Mouse (Mus musculus): ENCODE data around the gene Snx6.
"Not testable (repeated sequence)": the region's sequence is repeated elsewhere in the genome, so short reads cannot be mapped to it uniquely, and the experiment has no call there.

The Snx6 gene

DNA sequence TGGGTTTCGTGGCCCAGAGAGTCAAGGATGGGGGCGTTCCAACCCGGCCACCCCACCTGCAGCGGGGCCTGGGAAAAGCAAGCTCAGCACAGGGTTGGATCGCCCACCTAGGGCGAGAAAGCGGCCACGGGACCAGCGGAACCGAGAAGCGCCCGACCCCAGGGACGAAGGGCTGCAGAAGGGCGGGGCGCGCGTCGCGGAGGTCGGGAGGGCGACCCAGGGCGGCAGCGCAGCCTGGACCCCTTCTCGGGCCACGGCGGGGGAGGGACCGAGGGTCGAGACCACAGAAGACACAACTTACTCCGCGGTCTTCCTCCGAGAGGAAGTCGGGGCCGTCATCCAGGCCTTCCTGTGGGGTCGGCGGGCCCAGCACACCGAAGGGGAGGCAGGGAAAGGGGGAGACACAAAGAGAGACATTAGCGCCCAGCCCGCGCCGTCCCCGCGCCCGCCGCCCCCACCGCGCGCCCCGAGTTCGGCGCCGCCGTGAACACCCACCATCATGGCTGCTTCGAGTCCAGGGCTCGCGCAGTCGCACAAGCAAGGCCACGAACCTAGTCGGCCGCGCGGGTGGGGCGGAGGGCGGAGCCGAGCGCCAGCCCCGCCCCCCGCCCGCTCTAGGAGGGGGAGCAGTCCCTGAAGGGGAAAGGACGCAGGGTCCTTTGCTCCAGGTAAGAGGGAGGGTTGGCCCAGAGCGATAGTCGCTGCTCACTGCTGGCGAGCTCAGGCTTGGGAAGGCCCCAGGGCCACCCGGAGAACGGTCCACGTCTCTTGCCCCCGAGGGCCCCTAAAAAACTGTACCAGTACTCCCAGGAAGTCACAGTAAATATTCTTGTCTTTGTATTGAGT lies at the start of gene Snx6:
Gene Snx6 (minus strand): TSS at position 551 of the 846 bp plus-strand sequence.
- peak; percentile 74 for DNase-seq

DNA sequence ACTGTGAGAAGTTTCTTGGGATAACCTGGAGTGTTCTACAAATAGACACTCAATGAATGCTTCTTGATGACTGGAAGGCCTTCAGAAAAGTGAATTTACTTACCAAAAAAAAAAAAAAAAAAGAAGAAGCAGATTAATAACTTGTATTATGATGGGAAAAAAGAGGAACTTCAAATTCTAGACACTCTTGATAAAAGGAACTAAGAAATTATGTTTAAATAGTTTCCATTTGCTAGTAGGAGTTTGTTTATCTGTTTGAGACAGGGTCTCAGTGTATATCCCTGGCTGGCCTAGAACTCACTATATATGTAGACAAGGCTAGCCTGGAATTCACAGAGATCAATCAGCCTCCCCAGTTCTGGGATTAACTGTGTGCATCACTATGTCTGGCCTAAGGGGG lies 48.9 kb upstream of the Snx6 start:
- no peak for DNase-seq

DNA sequence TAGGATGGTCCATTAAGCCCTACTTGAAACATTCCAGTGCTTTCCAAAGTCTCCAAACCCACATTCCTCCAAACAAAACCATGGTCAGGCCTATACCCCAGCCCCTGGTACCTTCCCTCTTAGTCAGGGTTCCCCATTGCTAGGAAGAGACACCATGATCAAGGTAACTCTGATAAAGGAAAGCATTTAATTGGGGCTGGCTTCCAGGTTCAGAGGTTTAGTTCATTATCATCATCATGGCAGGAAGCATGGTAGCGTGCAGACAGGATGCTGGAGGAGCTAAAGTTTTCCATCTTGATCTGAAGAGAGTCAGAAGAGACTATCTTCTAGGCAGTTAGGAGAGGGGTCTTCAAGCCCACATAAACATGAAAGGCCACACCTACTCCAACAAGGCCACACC lies 46.1 kb upstream of the Snx6 start:
- no peak for DNase-seq

DNA sequence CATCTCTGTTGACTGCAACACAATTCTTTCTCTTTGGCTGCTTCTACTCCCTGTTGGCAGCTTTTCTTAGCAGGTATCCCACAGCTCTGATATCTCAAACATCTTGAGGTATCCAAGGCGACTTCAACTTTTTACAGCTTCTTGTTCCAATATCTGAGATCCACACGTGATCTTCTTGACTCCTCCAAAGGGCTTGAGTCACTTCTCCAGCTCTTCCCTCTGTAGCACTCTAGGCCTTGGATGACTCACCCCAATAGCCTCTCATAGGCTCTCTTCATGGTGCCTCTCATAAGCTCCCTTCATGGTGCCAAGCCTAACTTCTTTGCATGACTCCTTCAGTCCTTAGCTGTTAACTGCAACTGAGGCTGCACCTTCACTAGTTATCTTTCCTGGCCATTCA lies 44.3 kb upstream of the Snx6 start:
- no peak for DNase-seq

DNA sequence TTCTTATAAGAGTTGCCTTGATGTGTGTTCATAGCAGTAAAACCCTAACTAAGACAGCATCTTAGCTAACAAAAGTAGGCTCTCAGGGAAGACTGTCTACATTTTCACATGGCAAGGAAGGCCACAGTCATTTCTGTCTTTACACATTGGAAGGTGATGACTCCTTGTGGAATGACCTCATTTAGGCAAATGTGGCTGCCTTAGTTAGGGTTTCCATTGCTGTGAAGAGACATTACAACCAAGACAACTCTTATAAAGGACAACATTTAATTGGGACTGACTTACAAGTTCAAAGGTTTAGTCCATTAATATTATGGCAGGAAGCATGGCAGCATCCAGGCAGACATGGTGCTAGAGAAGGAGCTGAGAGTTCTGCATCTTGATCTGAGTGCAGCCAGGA lies 43.4 kb upstream of the Snx6 start:
- DNase-seq, result no peak

DNA sequence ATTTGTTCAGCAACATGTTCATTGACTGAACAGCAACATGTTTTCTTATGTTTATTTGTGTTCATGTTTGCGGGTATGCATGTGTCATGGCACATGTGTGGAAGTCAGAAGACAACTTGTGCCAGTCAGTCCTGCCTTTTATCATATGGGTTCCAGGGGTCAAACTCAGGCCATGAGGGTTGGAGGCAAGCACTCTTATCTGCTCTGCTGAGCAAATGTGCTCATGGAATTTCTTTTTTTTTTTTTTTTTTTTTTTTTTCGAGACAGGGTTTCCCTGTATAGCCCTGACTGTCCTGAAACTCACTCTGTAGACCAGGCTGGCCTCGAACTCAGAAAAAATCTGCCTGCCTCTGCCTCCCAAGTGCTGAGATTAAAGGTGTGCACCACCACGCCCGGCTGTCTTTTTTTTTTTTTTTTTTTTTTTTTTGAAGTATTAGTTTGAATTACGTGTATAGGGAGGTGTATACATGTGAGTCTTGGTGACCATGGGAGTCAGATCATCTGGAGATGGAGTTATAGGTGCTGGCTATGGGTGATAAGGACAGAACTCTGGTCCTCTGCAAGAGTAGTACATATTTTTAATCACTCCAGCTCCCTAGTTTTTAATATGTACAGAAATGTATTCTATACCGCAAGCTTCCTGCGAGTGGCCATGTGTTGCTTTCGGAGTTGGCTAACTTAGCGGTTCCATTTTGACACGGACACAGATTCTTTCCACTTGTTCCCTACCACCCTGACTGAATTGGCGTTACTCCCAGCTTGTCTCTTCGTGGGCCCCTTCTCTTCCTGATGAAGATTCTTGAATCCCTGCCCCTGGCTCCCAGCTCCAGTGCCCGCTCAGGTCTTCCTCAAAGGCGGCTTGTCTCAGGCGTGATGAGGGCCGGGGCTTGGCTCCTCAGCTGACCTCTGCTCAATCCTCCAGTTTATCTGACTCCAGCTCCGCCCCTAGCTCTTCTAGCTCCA lies 40.4 kb upstream of the Snx6 start:
- no peak for DNase-seq

DNA sequence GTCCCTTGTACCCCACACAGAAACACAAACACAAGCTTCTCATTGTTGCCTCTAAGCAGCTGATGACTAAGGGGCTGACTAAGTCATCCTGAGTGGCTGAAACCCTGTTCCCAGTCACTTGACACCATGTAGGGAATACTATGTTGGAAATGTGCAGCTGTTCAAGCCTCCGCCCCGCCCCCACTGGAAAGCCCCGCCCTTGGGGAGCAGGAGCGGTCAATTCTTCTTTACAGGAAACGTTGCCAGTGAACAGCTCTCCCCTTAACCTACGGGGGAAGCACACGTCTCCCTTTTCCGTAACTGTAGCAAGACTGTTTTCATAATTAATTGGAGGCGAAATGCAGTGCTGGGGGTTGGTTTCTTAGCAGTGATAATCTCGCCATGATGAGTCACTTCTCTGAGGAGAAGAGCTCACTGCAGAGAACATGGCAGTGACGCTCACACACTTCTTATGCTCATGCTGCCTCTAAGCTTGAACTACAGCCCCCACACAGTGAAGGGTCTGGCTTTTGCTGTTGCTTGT lies 39.5 kb upstream of the Snx6 start:
- no peak for DNase-seq

DNA sequence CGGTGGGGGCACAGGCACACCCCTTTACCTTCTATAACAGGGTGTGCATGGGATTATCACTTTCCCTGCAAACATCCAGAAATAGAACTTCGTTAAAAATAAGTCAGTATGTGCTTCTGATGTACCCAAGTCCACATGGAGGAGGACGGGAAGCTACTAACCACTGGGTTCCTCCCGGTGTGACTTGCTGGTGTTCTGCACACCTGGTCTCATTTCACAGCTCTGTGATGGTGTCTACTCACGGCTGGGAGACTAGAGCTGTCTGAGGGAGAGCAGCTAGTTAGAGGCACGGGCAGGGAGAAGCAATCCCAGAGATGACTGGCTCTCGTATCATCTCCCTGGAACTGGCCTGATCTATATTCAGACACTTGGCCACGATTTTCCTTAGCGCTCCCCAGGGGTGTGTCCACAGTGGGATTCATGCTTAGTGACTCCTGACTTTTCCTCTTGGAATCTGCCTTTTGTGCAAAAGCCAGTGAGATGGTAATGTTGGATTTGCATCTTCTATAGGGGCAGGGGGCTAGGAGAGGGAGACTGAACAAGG lies 38.4 kb upstream of the Snx6 start:
- DNase-seq, result no peak

DNA sequence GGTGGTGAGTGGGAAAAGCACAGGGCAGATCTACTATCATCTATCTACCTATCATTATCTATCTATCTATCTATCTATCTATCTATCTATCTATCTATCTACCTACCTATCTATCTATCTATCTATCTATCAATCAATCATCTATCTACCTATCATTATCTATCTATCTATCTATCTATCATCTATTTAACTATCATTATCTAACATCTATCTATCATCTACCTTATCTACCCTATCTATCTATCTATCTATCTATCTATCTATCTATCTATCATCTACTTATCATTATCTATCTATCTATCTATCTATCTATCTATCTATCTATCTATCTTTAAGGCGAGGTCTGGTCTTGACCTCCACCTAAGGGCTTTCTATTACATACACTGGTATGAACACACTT lies 36.4 kb upstream of the Snx6 start:
- DNase-seq, result not testable (repeated sequence)

DNA sequence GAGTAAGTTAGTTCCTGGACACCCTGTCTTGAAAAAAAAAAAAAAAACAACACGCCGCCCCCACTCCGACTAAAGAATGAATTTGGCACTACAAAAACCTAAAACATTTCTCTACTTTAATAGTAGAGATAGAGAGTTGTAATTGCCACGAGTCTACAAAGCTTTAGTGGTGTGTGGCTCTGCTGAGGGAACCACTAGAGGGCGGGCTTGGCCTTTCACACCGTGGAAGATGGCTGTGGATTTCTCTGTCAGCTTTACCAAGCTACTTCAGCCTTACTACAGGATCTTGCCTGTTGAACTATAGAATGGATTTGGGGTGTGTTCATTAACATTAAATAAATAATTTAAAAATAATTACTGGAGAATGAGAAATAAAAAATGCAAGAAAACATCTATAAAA lies 35.1 kb upstream of the Snx6 start:
- peak; percentile 80 for DNase-seq

DNA sequence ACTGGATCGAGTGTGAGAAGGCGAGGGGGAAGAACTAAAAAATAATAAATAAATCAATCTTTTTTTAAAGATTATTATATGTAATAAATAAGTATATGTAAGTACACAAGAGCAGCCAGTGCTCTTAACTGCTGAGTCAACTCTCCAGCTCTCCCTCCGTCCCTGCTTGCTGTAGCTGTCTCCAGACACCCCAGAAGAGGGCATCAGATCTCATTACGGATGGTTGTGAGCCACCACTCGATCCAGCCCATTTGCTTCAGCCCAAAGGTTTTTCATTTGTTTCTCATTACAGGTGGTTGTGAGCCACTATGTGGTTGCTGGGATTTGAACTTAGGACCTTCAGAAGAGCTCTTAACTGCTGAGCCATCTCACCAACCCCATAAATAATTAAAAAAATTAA lies 34.4 kb upstream of the Snx6 start:
- DNase-seq, result no peak

DNA sequence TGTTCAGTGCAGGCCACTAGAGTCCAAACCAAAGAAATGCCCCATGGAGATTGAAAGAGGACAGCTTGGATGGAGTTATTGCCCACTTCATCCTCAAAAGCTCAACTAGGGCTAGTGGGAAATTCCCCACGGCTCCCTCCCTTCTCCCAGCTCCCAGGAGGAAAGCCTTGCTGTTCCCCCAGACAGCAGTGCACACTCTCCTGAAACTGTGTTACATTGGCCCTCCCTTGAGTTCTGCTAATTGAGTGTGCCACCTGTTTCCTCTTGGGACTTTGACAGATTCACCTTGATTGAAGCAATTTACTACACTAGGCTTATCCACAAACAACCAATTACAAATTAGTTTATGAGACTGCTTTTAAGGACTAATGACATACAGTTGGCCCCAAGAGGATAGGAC lies 32.5 kb upstream of the Snx6 start:
- no peak for DNase-seq

DNA sequence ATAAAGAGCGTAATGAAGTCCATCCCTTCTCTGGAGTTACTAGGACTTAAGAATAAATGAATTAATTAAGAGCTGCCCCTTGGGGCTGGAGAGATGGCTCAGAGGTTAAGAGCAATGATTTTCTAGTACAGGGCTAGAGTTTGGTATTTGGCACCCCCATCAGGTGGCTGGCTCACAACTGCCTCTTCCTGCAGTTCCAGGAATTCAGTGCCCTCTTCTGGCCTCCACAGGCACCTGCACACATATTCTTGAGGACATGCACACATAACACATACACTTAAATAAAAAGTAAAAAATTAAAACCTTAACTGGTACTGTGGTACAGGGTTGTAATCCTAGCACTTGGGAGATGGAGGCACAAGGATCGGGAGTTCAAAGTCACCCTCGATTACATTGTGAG lies 29.7 kb upstream of the Snx6 start:
- no peak for DNase-seq

DNA sequence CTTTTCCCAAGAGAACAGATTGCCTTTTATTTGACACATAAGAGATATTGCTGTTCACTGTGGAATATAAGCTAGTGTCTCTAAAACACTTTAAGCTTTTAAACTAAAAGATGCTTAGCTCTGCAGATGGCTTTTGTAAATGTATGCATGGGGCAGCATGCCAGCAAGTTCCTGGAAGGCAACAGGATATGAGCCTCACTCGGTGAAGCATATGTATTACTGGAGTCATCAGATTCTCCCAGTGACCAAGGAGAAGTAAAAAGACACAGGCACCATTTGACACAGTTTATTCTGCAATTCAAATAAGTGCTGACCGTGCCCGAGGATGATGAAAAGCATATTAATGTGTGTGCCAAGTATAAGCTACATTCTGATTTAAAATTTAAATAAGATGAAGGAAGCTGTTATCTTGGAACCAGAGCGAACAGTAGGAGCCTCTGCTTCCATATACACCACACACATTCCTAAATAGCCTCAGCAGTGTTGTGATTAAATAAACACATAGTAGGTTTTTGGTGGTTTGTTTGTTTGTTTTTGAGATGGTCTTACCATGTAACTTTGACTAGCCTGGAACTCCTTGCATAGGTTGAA lies 27.4 kb upstream of the Snx6 start:
- no peak for DNase-seq

DNA sequence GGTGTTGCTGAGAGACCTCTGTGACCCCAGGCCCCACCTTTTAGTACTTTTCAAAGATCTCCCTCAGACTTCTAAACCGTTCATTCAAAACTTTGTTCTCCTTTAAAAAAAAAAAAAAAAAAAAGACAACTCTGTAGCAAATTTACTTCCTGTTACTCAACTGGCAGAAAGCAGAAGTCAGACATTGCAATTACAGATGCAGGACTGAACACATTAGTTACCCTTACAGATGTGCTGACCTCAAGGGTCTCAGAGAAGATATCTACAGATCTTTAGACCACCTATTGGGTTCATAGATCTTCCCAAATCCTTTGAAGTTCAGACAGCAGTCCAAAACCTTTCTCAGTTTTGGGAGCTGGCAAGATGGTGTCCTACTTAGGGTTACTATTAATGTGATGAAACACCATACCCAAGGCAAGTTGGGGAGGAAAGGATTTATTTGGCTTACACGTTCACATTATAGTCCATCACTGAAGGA lies 25.2 kb upstream of the Snx6 start:
- DNase-seq, result no peak

DNA sequence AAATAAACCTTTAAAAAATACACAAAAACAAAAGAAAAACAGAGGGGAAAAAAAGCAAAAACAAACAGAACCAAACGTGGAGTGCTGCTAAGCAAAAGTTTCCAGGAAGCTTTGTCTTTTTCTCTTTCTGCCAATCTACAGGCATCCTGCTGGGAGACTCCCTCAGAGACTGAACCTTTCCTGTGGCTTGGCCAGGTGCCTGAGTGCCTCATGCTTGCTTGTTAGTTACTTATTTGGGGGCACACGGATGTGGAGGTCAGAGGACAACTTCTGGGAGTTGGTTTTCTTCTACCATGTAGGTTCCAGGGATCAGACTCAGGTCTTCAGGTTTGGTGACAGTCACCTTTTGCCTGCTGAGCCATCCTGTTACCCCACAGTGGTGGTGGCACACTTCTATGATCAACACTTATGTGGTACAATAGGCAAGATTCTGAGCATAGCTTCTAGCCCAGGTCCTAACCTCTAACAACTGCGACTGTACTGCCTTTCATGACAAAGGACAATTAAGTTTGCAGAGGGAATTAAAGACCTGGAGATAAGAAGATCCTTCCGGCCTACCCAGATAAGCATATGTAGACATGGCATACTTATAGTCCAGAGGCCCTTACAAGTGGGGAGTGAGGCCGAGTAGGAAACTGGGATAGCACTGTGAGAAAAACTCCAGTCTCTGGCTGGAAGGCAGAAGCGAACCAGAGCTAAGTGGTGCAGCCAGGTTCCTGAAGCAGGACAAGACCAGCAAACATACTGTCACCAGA lies 23.9 kb upstream of the Snx6 start:
- no peak for DNase-seq

DNA sequence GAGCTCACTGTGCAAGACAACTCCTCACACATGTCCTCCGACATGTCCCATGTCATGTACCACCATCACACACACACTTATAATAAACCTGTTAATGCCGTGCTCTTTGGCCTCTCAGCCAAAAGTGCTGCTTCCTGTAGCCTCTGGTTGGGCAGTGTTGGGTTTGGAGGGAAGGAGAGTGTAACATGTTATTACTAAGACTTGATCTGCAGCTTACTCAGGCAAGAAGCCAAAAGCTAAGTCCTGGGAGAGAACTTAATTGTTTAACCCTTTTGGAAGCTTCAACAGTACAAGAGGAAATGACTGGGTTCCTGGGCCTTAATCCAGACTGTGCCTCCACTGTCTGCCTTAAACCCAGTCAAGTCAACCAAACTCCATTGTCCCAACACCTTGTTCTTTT lies 14.6 kb upstream of the Snx6 start:
- DNase-seq, result no peak

DNA sequence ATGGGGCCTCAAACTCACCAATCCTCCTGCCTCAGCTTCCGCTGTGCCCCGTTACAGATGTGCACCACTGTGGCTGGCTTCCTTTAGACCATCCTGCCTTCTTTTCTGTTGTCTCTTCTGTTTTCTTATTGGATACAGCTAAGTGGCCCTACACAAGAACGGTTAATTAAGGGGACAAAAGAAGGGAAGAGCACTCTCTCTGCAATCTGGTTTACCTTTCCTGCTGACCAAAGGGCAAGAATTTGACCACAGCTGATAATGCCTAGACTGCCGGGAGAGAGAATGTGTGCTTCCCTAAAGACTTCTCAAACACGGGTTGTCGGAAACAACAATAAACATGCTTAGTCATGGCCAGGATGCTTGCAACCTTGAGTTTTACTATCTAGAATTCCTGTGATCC lies 12.0 kb upstream of the Snx6 start:
- no peak for DNase-seq

DNA sequence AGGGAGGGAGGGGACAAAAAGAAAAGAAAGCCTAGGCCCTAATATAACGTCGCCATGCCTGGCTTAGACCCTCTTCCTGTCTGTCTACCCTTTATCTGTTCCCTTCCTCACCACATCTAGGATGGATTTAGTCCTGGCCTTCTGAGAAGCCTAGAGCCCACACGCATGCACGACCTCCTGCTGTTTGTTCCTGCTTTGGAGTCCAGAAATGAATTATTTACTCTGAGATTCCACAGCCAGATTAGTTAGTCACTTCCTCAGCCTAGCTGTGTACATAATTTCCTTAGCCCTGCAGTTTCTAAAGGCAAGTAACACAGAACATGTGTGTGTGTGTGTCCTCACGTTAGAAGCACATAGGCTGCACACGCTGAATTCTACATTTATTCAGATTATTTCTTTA lies 10.6 kb upstream of the Snx6 start:
- DNase-seq, result no peak

DNA sequence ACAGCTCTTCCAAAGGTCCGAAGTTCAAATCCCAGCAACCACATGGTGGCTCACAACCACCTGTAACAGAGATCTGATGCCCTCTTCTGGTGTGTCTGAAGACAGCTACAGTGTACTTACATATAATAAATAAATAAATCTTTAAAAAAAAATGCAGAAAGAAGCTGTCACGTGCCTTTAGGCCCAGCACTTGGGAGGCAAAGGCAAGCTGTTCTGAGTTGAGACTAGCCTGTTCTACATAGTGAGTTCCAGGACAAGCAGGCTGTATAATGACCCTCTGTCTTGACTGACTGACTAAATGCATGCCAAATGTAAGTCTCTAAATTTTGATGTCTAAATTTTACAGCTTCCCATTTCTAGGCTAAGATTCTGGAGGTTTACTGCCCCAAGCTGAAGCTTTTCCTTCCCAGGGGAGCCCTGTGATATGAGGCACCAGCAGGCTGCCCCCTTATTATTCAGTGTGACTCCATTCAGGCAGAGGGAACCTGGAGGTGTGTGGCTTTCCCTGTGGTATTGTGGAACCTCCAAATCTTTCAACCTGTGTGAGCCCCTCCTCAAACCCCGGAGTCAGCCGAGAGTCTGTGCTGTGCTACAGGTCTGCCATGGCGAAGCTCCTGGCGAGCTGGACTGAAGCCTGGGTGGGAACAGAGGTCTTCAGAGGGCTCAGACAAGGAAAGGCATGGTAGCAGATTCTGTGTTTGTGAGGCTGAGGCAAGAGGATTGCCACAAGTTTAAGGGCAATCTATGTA lies 9.9 kb upstream of the Snx6 start:
- DNase-seq, result no peak

DNA sequence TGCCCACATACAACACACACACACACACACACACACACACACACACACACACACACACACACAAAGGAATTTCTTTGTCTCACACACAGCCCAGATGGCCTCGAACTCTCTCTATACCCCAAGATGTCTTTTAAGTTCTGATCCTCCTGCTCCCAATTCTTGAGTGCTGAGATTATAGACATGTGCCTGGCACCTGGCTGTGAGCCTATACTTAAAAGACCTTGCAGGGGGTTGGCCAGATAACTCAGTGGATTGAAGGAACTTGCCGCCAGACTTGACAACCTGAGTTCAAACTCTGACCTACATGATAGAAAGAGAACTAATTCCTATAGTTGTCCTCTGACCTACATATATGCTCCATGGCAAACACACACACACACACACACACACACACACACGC lies 8.0 kb upstream of the Snx6 start:
- no peak for DNase-seq
